Mouse (Mus musculus) cerebellum, postnatal 25 days (tissue): Measurements from ENCODE around the gene Hipk1.
A peak's percentile ranks its signal among the peaks of the same experiment; 100 is the strongest.
"Not testable (repeated sequence)": the region's sequence is repeated elsewhere in the genome, so short reads cannot be mapped to it uniquely, and the experiment has no call there.

Experiments
- DNase-seq, 2 experiments: peaks; one replicate each; pipeline ENCODE4 v3.0.0; 2021; ENCODE audit warnings: mixed read lengths in 2 of 2

Hipk1 gene

DNA sequence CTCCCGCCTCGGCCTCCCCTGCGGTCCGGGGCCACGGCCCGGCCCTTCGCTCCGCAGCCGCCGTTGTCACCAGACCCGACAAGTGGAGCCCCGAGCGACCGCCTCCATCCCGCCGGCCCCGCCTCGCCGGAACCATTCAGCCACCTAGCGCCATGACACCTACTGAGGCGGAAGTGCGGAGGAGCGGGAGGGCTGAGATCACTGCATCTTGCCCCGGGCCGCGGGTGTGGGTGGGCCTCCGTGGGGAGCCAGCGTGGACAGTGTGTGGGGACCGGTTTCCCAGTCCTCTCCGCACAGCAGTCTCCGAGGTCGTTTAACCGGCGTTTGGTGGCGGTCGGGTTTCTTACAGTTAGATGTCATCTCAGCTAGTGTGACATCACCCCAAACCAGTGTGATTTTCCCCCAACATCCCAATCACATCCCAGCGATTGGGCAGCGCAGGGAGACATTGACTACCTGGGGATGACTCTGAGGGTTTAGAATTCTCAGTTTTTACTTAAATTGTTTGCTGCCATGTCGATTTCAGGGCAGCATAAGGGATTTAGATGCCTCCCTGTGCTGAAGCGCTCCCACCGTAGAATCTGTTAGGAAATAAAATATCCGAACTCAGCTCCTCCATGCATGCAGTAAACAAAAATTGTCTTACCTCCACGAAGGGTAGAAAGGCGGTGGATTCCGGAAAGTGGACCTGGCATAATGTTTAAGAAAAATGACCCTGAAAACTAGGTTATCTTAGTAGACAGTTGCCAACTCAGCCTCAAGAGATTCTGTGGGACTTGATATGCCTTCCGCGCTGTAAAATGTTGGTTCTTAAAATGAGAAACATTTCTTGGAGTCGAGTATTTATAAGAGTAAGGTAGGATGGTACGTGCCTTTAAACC is at the start of gene Hipk1:
TSS of gene Hipk1 (minus strand) at position 334 of the 881 bp plus-strand sequence.
- DNase-seq = peak; percentile 97

DNA sequence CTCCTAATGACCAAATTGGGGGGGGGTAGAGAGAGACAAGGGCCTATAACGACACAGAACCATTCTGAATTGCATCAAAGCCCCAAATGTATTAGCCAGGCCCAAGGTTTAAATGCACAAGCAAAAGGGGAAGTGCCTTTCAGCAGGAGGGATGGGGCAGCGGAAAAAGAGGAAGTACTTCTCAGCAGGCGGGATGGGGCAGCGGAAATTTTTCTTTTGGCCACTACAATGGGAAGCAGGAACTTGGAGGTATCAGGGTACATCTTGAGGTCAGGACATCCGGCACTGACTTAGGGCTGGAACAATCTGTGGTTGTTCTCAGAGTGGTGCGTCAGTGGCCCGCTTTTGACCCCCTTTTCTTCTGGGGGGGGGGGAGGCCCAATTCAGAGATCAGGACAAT is 49.6 kb upstream of the Hipk1 start:
- DNase-seq = not testable (repeated sequence)

DNA sequence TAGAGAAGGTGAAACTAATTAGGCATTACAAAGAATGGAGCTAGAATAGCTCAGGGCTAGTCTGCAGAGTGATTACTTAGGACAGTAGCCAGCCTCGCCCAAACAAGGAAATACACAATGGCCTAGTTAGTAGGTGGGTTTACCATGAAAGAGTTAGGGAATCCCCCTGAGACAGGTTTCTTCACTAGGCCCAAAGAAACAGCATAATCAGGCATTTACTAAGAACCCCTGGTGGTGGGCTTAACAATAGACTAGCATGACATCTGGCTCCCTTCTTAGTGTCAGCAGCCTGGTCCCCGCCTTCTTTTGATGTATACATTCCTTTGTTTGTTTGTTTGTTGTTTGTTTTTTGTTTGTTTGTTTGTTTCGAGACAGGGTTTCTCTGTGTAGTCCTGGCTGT is 48.8 kb upstream of the Hipk1 start:
- DNase-seq = not testable (repeated sequence)

DNA sequence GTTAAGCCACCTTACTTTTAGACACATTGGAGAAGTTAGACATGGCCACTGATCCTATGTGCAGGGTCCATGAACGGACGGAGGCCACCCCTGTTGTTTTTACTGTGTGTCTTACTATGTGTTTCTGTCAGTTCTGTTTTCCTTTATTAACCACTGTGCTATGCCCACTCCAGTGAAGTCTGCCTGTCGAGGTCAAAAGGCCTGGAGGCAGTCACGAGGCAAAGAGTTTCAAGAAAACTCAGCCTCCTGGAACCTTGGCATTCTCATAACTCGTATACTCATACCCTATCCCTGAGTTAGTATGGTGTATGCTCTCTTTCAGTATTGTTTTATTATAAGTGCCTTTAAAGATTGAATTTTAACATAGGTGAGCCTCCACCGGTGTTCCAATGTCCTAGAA is 48.3 kb upstream of the Hipk1 start:
- DNase-seq = no peak

DNA sequence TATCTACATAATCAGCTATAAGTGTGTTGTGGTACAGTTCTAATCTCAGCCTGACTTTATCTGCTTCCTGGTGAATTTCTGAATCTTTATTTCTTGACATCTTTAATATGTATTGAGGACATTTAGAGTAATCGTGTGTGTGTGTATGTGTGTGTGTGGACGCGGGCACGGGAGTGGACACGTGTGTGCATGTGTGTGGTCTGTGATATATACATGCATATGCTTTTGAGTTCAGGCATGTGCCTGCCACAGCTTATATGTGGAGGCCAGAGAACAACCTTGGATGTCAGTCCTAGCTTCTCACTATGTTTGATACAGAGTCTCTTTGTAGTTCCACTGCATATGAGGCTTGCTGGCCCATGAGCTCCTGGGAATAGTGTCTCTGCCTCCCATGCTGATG is 45.1 kb upstream of the Hipk1 start:
- no peak for DNase-seq

DNA sequence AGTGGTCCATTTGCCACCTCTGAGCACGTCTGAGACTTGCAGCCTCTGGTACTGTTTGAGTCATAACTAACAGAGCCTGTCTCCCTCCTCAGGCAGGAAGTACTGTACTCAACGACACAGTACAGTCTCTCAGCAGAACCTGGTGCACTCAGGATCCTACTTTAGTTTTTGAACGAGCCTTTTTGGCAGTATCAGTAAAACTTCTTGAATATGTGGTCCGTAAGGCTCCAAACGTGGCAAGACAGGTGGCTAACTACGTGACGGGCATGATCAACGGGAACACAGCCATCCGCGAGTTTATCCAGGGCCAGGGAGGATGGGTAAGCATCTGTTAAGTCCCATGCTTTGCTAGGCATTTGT is 44.6 kb upstream of the Hipk1 start:
- DNase-seq = peak; percentile 68 to 69

DNA sequence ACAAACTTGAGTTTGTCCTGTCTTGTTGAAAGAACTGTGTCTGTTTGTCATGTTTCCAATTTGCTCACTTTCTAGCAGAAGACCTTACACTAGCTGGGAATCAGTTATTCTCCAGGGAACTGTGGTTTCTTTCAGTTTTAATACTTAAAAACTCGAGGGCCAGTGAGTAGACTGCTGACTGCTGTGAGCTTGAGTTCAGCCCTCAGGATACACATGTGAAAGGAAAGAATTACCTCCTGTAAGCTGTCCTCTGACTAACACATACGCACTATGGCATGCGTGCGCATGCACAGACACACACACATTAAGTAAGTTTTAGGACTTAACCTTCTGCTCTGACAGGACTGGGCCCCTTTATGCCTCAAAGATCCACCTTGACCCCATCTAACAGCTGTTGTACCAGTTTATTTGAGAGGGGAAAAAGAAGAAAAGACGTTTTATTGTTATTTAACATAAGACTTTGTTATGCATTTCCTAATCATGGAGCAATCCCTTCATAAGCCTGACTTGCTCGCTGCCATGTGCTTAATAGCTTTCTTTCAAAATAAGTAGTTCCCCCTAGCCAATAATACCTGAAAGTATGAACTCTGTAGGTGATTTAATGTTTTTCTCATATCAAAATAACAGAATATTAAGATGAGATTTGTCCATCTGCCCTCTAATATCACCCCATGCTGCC is 44.0 kb upstream of the Hipk1 start:
- no peak for DNase-seq

DNA sequence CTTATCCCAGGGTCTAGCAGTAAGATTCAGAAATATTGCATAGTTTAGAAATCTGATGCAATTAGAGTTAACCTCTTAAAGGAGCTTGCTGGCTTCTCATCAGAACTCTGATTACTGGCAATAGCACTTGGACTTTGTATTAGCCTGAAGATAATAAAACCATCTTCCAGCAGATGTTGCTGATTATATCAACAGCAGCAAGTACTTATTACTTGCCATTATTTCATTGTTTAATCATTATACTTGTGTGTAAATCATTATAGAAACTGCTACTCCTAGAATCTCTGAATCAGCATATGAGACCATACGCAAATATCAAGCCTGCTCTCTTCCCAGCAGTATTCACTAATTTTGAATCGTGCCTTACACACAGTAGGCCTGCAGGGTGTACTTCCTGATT is 42.6 kb upstream of the Hipk1 start:
- DNase-seq = no peak

DNA sequence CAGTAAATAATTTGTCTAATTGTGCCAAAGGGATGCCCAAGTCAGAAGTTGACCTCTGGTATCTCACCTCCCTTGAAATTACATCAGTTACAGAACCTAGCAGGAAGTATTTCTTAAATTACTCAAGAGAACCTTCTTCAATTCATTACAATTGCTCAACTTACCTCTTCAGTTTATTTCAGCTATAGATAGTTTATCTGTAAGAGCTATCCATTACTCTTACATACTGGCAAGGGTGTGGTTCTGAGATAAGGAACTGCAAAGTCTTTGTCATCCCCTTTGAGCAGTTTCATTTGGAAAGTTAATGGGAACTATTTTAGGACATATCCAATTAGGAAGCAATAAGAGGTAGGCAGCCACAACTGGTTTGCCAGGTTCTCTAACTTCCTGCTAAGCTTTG is 41.1 kb upstream of the Hipk1 start, which contains the start of gene Bcl2l15:
TSS of gene Bcl2l15 (plus strand) at position 176 of the 400 bp plus-strand sequence.
- no peak for DNase-seq

DNA sequence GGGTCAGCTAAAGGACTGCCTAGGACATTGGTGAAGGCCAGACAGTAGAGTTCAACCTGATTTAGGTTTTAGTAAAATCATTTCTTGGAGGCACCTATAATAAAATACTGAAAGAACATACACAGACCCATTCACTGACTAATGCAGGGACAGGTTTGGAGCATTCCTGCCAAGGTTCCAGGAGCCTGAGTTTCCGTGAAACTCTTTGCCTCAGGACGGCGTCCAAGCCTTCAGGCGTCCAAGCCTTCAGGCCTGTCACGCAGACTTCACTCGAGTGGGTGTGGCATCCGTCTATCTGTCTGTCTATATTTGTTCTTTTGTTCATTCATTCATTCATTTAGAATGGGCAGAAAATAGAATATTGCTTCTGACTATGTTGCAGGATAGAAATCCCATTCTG is 39.8 kb upstream of the Hipk1 start:
- DNase-seq = peak; percentile 39 to 69

DNA sequence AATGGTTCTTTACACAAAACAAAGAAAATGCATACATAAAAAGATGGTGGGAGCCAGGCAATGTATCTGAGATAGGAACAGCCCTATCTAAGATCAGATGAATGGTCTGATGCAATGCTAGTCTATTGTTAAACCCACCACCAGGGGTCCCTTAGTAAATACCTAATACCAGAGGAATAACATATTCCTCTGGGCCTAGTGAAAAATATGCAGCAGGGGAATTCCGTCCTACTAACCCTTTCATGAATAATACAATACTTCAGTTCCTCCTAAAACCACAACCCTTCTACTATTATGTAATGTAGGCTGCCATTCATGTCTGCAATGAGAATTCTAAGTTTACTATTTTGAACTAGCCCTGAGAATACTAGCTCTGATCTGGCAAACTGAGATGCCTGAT is 39.3 kb upstream of the Hipk1 start:
- not testable (repeated sequence) for DNase-seq

DNA sequence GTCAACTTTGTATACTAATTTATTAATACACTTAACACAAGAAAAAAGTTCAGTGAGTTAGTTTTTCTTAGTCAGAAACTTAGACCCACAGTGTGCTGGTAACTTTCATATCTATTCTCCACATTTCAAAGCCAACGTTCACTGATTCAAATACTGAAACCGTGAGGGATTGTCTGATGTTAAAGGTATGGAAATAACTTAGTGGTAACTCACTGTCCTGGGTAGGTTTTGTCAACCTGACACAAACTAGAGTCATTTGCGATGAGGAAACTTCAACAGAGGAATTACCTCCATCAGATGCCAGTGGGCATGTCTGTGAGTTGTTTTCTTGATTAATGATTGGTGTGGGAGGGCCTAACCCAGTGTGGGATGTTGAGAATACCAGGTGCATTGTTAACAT is 37.7 kb upstream of the Hipk1 start:
- no peak for DNase-seq

DNA sequence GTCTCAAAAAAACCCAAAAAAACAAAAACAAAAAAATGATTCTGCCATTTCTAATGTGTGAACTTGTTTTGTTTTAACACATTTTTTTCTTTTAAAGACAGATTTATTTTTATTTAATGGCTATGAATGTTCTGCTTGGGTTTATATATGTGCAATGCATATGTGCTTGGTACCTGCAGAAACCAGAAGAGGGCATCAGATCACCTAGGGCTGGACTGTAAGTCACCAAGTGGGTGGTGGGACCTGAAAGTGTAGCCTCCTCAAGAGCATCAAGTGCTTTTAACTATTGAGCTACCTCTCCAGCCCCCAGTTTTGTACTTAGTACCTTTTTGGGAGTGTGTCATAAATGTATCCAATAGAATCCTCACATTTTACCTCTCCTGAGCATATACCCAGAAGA is 36.2 kb upstream of the Hipk1 start:
- no peak for DNase-seq

DNA sequence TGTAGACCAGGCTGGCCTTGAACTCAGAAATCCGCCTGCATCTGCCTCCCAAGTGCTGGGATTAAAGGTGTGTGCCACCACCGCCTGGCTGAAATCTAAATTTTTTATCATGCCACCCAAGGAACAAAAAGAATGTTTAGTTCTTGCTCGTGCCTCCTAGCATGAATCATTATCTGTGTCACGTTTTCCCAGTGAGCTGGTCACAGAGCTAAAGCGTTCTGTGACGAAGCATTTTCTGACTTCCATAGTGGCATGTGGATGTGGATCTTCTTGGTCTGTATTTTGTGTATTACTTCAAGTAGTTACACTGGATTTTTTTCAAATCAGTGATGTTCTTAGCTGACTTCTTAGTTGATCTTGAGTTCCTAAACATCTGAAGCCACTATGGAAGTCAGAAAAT is 19.6 kb upstream of the Hipk1 start:
- DNase-seq = no peak

DNA sequence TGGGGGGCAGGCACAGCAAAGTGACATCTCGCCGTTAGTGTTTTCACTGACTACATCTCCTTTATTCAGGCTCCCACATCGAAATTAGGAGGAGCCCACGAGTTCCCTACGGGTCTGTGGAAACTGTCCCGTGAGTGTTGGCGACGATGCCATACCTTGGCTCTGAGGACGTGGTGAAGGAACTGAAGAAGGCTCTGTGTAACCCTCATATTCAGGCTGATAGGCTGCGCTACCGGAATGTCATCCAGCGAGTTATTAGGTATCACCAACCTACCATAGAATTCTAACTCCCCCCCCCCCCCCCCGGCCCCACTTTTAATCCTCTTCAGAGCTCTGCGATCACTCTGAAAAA is 18.4 kb upstream of the Hipk1 start:
- DNase-seq = no peak

DNA sequence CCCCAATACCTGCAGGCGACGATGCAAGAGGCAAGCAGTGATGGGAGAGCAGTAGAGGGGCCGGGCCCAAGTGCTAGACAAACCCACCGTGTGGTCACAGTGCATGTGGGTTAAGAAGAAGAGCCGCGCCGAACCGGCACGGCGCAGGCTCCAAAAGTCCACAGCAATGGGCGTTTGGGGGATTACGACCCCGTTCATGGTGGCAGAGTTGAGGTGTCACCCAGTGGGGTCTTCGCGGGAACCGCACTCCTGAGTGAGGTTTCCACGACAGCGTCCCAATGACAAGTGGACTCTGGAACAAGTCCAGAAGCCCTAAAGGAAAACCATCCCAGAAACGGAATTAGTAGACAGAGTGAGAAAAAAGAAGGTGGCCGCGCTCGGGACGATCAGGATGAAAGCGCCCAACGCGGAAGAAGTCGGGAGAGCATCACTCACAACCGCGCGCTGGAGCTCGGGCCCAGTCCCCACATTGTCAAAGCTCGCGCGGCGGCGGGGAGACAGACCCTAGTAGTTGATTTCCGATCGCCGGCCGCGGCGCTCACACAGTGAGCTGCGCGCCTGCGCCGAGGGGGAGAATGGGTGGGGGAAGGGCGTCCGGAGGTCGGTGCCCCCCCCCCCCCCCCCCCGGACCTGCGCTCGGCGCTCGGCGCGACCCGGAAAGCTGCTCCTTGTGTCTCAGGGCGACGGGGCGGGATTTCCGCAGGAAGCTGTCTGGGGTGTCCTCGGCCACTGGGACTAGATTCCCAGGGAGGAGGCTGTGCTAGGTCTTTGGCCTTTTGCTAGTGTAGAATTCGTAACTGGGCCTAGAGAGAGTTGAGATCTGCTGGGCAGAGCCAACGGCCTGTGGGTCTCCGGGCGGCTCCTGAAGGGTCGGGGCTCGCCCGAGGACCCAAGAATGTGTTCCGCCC is 17.8 kb upstream of the Hipk1 start, which contains the start of the genes Dclre1b, Ap4b1 and Gm43064:
TSS of gene Dclre1b (minus strand) at position 554 of the 908 bp plus-strand sequence.
TSS of gene Ap4b1 (plus strand) at position 630 of the 908 bp plus-strand sequence.
TSS of gene Gm43064 (plus strand) at position 683 of the 908 bp plus-strand sequence.
- DNase-seq = peak; percentile 89 to 96

DNA sequence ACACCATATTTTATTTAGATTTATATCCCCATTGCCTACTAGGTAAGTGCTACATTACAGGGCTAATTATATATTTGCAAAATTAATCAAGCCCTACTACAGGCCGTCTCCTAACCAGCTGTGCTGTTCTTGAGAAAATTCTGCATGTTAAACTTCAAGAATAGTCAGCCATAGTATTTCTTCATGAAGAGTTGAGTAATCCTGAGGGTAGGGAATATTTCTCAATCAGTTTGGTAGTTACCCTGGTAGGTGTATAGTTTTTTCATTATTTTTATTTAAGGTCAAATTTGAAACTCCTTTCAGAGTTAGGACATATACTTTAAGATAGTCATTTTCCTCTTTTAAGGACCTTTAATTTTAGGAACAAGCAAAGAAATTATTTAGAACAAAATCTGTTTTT is 14.3 kb upstream of the Hipk1 start:
- no peak for DNase-seq

DNA sequence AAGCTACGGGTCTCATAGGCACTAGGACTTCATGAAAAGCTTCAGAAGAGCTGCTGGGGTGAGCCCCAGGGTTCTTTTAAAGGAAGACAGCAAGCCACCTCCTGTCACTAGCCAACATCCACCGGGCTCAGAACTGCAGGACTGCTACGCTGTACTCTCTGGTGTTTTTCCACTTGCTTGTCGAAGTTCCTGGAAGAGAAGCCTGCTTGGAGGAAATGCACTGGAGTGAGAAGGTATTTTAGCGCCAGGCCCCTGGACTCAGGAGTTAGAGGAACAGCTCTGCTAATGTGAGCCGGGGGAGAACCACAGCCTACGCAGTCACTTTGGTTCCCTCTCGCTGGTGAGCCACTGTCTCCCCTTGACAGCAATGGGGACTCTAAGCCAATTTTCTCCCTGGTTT is 11.5 kb upstream of the Hipk1 start:
- no peak for DNase-seq

DNA sequence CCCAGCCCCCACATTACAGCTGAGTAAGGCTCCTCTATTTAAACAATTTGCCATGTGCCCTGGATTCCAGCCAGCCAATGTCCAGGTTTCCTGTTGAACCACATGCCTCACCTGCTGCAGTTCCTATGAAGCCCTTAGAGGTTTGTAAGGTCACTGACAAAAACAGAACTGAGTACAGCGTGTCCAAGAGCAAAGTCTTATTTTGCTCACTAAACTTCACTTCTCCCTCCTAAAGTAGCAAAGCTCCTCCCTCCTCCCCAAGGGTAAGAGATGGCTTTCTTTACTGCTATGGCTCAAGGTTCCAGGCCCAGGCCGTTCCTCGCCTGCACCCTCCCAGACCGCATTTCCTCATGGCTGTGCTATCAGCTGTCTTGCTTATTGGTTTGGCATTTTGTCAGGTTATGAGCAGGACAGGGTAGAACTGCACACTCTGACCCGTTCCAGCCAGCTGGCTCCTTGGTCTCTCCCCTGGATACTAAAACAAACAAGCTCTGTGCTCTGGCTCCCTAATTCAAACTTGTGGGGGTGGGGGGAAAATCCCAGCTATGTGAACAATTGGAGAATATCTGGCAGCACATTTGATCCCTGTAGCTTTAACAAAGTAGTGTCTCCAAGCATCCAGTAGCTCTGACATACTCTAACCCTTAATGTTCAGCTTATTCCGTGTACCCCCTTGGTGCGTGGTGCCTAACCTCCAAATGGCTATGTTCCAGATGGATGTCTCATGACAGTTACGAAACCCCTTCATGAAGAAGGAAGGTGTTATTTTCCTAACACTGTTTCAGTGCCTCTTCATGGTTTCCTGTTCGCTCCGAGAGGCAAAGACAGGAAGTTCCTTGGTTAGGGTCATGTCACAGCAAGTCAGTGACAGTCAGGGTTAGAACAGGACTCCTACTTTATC is 10.5 kb upstream of the Hipk1 start:
- peak; percentile 63 to 69 for DNase-seq

DNA sequence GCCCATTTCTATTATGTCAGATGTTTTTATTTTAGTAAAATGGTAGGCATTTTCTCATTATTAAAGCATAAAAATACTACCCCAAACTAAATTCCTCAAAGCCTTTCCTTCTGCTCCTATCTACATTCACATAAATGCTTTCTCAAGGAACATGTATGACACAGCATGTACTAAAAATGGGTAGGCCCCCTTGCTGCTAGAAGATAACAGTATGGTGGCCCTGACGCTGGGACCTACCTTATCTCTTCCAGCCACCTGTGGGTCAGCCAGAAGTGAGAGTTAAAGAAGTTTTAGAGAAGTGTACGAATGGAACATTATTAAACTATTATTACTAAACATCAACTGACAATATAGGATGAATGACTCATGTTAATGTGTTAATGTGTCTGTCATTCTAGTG is 8.1 kb upstream of the Hipk1 start:
- DNase-seq = no peak

DNA sequence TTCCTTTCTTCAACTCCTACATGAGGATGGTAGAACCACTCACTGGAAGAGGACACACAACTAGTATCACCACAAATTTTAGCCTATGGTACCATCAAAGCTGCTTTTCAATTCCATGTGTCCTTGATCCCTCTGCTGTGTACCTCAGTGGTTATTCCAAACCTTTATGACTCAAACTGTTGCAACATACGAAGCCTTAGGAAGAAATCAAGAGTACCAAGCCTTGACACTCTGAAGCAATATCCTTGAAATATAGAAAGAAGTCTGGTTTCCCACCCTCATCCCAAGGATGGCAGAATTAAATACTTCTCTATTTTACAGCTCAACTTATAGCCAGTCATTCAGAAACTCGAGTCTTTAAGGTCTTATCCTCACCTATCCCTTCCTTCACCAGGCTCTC is 5.0 kb upstream of the Hipk1 start:
- no peak for DNase-seq

DNA sequence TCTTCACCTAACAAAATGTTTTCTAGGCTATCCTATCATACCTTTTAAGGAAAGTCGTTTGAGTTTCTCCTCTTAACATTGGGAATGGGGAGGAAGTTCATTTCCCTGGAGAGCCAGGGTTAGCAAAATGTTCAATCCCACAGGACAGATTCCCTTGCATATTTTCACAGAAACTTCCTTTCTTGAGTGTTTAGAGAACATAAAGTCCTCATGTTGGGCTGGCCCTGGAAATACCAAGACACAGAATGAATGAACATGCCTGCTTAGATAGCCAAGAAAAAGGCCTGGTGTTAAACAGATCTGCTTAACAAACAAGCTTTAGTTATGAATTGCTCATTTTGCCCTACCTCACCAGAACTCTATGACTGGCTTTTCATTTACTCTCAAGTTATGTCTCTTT is 1.2 kb upstream of the Hipk1 start:
- DNase-seq = no peak
